Mouse (Mus musculus) urinary bladder, postnatal 25 days (tissue): ENCODE data around the gene Lgr6.
"Not testable (repeated sequence)": the region's sequence is repeated elsewhere in the genome, so short reads cannot be mapped to it uniquely, and the experiment has no call there.

ENCODE experiments used
- DNase-seq: peaks from one replicate; pipeline ENCODE4 v3.0.0; 2022; ENCODE audit warnings: low spot score

Lgr6 gene

DNA sequence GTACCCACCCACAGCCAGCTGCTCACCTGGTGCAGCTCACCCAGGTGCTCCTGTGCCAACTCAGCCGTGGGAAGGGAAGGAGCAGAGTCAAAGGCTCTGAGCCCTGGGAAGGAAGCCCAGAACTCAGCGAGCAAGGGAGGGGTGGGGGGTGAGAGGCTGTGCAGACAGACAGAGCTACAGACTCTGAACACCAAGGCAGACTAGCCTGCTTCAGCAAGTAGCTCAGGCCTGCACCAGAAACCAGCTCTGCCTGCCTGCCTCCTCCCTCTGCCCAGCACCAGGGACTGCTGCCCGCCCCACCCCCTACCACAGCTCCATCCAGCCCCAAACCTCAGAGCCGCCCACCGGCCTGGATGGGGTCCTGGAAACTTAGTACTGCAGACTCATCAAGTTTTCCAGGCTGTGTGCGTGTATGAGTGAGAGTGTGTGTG lies 22.9 kb upstream of the Lgr6 start:
- DNase-seq = no peak

- no peak for DNase-seq
These were observed 21.5 kb upstream of the Lgr6 start for GRCm38 (mm10) chr1:135126443-135127027.

DNA sequence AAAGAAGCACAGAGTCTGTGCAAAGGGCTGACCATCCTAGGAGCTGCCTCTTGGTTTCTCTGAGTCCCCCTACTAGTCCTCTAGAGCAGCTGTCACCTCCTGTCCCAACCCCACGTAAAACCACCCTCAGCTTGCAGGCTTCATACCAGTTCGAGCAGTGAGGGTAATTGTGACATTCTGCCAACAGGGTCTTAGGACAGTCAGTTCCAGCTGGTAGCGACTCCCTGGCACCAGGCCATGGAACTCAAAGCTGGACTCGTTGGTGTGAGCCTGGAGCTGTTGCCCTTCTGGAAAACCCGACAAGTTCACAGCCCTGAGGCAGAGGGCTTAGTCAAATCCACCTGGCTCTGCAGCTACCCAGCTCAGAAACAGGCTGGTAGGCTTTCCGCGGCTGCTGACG lies 20.9 kb upstream of the Lgr6 start:
- no peak for DNase-seq

- DNase-seq = no peak
These were observed 19.7 kb upstream of the Lgr6 start for GRCm38 (mm10) chr1:135124573-135125363.

DNA sequence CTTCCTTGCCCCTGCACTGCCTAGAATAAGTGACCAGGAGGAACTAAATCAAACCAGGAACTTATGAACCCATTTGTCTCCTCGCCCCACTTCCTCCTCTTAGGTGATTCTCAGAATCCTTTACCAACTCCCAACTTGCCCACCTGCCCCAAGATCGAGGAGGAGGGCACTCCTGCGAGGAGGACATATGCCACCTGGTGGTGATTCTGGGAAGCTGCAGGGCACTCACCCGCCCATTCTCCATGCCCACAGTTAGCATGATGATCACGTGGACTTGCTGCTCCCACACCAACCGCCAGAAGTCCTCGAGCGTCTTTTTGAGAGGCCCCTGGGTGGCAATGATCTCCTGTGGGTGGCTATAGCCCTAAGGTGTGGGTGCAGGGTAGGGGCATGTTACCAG lies 7.6 kb upstream of the Lgr6 start:
- peak; percentile 30 for DNase-seq

GRCm38 (mm10) chr1:135111271-135111670 lies 6.2 kb upstream of the Lgr6 start:
- DNase-seq = not testable (repeated sequence)

DNA sequence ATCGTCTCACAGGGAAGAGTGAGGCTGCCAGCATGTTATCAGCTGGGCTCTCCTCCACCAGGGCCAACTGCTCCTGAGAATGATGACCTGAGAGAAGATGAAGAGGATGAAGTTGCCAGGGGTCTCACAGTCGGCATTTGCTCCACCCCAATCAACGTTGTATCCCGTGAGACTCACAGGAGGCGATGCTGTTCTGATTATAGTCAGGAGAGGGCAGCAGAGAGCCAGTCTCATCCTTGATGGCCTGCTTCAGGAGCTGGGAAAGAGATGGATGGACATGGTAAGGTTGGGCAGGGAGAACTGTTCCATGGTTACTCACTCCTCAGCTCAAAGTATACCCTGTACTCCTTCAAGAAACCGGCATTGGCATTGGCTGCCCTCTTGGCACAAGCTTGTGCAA lies 5.0 kb upstream of the Lgr6 start:
- peak; percentile 57 for DNase-seq

- DNase-seq = no peak
These were observed 3.5 kb upstream of the Lgr6 start for GRCm38 (mm10) chr1:135108611-135109010.

GRCm38 (mm10) chr1:135105951-135106350 lies 875 bp upstream of the Lgr6 start:
- DNase-seq = peak; percentile 73

DNA sequence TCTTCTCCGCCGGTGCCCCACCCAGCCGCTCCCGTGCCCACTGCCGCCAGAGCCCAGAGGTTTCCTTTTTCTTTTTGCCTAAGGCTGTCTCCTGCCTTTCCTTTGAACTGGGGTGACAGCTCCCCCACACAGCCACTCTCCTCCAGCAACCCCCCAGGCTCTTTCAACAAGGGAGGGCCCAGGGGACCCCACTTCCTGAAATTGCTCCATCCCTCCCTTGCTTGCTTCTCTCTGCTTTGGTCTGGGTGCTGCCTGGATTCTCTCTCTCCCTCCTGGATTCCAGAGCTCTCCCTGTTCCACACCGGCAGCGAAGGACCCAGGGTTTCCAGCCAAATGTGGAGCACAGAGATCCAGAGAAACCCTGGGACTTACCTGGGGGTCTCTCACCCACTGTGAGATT lies 4.7 kb downstream of the Lgr6 start:
- DNase-seq = no peak

DNA sequence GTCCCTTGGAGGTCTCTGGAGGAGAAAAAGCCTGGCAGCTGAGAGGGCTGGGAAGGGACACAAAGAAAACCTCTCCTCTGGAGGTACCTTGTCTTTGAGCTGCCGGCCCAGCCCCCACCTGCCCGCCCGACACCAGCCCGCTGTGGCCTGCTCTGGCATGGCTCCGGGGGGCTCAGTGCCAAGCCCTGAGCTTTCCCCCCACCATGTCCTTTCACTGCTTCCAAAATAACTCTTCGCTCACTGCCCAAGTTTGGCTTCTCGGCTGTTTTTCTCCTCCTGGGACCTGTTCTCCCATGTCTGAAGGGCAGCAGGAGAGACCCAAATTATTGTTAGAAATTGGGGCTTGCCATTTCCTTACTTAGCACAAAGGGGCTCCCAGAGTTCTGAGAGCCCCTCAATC lies 6.6 kb downstream of the Lgr6 start:
- no peak for DNase-seq

DNA sequence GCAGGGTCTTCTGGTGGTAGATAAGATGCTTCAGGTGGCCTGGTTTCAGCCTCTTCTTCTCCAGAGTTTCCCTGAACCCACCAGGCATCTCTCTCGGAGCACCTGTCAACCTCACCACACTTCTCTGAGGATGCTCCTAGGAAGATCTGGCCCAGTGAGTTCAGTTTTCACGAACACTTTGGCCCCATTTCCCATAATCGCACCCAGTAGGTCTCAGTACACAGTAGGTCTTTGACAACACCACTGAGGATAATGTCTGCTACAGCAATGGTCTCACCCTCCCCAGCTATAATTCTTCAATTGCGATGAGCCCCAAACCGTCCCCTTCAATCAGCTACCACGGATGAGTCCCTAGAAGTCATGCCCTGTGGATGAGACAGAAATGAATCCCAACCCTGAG lies 7.6 kb downstream of the Lgr6 start:
- DNase-seq = no peak

DNA sequence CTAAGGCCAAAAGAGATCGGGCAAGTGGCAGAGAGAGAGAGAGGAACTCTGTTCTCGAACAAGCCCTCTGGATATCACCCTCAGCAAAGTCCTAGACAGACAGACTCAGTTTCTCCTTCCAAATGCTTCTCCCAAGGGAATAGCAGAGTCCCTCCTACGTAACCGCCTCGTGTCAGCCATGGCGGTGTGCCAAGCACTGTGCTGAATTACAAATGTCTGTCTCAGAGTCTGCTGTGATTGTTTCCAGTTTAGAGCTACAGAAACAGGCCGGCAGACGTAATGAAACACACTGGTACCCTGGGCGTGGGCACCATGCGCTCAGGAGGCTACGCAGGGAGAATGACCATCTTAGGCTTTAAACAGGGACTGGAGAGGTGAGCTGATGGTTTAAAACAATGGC lies 8.8 kb downstream of the Lgr6 start:
- no peak for DNase-seq

DNA sequence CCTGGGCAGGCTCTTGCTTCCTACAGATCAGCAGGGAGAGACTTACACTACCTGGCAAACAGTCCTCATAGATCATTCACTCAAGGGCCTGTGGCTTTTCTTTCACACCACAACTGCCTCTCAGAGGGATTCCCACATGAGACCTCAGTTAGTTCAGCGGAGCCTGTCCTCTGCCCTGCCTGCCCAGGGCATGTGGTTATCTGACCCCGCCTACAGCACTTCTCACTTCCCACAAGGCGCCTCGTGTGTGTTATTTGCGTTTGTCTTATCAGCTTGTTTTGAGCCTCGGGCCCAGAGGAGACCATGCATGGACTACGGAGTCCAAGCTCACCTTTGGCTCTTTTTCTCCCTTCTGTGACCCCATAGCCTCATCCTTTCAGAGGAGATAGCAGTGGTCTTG lies 9.9 kb downstream of the Lgr6 start:
- DNase-seq = no peak

DNA sequence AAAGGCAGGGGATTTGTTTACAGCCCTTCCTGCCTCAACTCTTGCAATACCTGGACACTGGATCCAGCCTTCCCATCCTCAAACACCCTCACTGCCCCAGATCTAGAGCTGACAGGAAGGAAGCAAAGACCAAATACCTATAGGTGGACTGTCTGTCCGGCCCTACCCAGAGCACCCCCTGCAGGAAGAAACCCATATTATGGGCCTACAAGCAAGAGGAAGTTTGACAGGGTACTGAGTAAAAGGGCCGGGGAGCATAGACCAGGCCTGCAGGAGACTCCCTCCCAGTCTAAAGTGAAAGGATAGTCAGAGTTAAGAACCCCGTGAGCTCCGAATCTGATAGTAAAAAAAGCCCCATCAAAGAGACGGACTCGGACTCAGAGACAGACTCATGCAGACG lies 10.4 kb downstream of the Lgr6 start:
- DNase-seq = no peak

DNA sequence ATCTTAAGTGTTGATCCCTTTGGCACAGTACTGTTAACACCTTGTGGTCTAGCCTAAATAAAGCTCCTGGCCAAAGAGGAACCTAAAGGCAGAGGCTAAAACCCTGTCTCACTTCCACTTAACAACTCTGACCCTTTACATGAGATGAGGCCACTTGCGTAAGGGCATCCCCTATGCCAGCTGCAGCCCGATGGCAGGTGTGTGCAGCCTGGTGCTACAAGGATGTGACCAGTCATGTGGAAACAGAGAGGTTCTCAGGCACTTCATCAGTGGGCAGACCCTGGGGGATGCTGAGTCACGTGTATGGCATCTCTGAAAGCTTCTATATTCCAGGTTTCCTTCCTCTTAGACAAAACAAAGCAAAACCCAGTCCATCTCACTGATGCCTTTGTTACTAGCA lies 14.2 kb downstream of the Lgr6 start:
- DNase-seq = no peak

- DNase-seq = no peak
These were observed 15.4 kb downstream of the Lgr6 start for GRCm38 (mm10) chr1:135089626-135090025.

- no peak for DNase-seq
These were observed 17.7 kb downstream of the Lgr6 start for GRCm38 (mm10) chr1:135087414-135087813.

- no peak for DNase-seq
These were observed 19.1 kb downstream of the Lgr6 start for GRCm38 (mm10) chr1:135086015-135086414.

GRCm38 (mm10) chr1:135085296-135085871 lies 19.7 kb downstream of the Lgr6 start:
- no peak for DNase-seq

DNA sequence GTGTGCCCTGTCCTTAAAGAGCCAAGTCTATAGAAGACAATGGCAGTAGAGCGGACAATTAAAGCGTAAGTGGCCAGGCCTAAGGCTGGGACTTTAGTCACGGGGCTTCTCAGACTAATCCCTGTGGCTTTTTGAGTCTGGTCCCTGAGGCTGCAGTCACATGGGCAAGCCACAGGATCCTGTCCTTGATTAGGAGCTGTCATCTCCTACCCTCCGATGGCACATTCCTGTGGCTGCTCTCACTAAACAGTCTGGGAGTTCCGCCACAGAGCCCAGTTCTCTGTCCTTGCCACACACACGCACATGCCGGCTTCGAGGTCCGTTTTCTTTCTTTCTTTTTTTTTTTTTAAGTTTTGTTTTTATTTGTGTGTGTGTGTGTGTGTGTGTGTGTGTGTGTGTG lies 21.6 kb downstream of the Lgr6 start:
- DNase-seq = no peak

- no peak for DNase-seq
These were observed 22.8 kb downstream of the Lgr6 start for GRCm38 (mm10) chr1:135082267-135082666.

DNA sequence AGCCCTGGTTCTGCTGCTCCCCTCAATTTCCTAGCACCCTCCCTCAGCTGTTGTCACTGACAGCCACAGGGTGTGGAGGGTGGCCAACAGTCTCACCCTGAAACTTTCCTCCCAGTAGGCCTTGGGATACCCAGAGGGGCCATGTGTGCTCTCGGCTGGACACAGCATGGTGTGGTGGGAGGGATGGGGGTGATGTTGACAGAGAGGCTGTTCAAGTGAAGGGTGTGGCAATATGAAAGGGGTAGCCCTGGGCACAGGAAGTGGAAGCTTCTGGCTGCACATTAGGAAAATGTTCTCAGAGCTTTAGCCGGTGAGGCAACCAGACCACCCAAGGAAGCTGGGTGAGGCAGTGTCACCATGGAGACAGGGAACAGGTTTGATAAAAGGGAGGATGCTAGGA lies 26.1 kb downstream of the Lgr6 start:
- no peak for DNase-seq

- DNase-seq = no peak
These were observed 28.6 kb downstream of the Lgr6 start for GRCm38 (mm10) chr1:135076470-135076869.
